Mouse (Mus musculus) thymus, adult 2 months (tissue): ENCODE data around the gene Pogk.

Source experiments
- CTCF ChIP-seq: fragments of 200-500 bp; IDR thresholded peaks from 2 replicates; pipeline ENCODE4 v1.5.1; 2012; ENCODE audit warnings: mild to moderate bottlenecking, control low read depth, low read length, moderate library complexity, borderline replicate concordance; ENCODE audit not compliant: control insufficient read depth, poor library complexity, insufficient read depth; ENCODE audit errors: extremely low read depth
- POLR2A ChIP-seq: fragments of 200-500 bp; IDR thresholded peaks from 2 replicates; pipeline ENCODE4 v1.6.1; 2012; ENCODE audit warnings: mild to moderate bottlenecking, low read length, control low read depth, moderate library complexity; ENCODE audit not compliant: control insufficient read depth, poor library complexity, insufficient read depth; ENCODE audit errors: extremely low read depth

DNA sequence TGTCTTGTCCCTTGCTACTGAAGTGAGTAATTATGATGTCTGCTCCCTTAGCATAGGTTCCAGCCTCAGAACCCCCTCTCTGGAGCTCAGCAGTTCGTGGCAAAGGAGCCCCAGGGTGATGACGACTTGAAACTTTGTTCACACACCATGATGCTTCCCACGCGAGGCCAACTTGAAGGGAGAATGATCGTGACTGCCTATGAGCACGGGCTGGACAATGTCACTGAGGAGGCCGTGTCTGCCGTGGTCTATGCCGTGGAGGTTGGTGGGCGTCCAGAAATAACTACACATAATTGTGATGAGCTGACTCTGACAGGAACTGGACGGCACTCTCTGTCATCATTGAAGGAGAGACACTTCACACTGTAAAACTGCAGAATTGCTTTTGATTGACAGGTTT is 21.2 kb downstream of the Pogk start:
- TF ChIP-seq POLR2A (no peak), CTCF (no peak)
